Mouse (Mus musculus): ENCODE measurements around the gene Rbm20.

GRCm38 (mm10) chr19:53841915-53842314 is 164.8 kb downstream of the Rbm20 start:
- TF ChIP-seq POLR2A (IDR thresholded peaks at IDR 0.05; ENCODE audit: insufficient read depth, low read depth, low read length) = no peak
- peak; percentile 76 for TF ChIP-seq CTCF (IDR thresholded peaks at IDR 0.05)

Data from heart, adult 2 months (tissue).